Mouse (Mus musculus): ENCODE data around the gene Pbp2.

The Pbp2 gene

DNA sequence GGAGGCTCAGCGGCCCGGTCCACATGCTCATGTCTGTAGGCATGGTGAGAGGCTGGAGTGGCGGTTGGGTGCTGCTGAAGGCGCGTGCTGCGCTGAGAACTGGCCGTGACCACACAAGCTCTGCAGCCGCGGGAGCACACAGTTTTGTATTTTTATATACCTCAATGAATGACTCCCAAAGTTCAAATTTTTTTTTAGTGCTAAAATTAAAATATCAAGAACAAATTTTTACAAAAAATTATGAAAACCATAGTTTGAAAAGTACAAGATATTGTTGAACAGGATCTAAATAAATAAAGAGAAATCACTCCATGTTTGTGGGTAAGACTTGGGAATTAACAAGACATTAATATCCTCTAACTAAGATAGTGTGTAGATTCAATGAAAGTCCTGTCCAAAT, at the start of gene Pbp2:
TSS of gene Pbp2 (minus strand) at position 101 of the 400 bp plus-strand sequence.
- no peak for DNase-seq

DNA sequence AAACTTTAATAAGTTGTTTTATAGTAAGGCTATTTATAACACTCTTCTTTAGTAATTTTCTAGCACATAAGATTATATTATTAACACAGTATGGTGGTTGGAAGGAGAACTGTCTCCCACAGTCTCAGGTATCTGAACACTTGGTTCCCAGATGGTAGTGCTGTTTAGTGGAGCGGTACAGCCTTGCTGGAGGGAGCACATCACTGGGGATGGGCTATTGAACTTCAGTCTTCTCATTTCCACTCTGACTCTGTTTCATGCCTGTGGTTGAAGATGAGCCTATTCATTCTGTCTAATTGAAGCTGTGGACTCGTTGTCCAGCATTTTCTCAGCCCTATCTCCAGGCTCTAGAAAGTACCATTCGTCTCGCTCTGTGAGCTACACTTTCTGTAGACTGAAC, 44.7 kb upstream of the Pbp2 start:
- no peak for DNase-seq

DNA sequence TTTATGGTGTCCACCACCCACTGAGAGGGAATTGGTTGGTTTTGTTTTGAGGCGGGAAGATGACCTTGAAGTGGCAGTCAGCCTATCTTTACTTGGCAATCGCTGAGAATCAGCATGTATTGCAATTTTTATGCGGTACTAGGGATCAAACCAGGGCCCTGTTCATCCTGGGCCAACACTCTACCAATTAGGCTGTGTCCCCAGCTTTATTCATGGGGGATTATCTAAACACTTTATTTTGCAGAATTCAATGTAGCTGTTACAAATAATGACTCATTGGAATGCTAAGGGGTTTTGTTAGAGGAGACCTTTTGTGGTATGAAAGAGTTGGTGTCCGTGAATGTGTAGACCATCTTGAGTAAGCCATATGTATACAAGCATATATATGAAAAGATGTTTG, 42.3 kb upstream of the Pbp2 start:
- no peak for DNase-seq

DNA sequence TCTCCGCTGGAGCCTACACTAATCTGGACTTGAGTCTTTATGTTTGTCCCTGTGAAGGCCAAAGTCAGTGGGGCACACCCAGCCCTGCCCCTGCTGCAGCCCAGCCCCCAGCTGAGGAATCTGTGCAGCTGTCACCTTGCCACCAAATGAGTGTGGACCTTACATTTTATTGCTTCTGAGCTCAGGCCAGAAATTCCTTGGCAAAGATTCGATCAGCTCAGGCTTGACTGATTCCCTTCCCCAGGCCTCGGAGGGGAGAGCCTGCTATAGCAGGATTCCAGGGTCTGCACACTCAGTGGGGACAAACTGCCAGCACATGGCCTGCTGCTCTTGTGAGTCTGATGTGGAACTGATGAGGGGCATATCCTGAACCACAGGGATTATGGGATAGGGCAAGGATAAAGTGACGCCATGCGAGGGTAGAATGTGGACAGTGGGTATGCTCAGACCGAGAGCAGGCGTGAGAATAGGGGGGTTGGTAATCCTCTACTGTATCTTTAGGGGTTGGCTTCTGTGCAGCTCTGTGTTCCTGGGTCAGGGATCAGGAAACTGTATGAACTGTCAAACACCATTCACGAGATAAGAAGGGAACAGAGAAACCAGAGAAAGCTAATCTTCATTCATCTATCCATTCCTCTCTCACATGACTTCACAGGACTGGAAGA, 41.6 kb upstream of the Pbp2 start:
- DNase-seq: no peak

DNA sequence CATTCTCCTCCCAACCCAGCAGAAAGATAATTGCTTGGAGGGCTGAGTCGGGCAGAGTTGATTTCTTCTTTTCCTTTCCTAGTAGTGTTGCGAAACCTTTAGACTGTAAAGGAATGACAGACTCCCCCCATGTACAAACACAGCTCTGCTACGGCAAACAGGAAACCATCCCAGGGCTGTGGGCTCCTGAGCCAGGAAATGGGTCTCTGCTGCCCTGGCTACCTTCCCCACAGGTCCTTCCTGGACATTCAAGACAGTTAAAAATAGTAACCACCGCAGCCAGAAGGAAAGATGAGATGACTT, 30.8 kb upstream of the Pbp2 start:
- DNase-seq: no peak

DNA sequence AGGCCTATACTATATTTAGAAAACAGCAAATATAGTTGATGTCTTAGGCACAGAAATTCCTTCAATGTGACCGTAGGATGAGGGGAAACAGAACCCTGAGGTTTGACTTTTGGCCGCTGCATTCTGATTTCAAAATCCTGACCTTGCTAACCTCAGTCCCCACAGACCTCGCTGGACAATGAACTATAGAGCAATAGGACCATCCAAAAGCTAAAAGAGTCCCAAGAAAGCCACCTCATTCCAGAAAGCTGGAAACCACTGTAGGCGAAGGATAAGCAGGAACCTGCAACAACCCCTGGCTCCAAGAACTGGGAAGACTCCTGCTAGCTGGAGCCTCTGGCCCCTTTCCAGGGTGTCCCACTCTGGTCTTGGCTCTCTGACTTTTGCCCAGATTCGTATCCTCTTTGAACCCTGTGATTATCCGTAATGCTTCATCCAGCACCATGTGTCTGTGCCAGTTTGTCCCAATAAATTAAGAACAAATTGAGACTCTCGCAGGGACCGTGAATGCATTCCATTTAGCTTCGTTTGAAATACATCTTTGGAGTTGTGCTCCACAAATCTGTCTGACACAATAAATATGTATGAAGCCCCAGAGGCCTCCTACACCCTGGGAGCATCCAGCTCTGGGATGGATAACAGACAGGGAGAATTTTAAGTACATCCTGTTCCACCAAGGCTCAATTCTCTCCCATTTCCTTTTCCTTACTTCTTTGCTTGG, 30.3 kb upstream of the Pbp2 start:
- DNase-seq: no peak

DNA sequence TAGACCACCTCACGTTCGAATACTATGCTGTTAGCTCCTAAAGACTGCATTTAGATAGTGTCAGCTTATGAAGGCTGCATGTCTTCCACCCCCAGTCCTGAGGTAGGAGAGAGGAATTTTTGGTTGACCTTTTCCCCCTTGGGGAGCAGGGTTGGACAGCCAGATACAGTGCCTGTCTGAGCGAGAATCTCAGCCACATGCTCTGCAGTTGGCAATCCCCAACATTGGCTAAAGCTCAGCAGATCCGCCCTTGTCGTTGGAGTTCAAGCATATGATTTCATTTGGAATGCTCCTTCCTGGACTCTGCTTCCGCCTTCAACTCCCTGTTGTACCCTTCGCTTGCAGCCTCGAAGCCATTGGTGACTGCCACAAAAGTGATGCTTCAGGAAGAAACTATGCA, 26.2 kb upstream of the Pbp2 start:
- no peak for DNase-seq

DNA sequence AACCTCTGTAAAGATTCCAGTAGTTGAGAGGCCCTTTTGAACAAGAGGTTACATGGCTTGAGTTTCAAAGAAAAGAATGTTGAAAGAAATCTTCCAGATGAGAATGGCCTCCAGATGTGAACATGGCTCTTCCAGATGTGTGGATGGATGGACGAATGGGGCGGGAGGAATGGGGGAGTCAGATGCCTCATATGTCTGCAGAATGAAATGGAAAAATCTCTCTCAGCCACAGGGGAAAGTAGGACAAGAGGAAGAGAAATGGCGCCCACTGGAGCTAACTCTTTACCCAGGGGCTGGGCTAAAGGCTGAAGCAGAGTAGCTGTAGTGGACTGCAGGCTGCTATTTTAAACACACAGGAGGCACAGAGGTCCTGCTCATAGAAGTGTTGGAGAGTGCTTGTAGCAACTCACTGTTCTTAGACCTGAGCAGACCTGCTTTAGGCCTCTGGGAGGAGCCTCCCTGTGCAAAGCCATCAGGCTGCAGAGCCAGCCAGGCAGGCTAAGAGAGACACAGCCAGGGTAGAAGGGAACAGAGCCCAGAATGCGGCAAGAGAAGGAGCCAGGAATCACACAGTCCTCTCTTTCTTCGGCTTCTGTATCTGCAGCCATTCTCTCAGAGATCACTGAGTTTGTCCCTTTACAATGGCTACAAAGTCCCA, 23.9 kb upstream of the Pbp2 start:
- DNase-seq: no peak

DNA sequence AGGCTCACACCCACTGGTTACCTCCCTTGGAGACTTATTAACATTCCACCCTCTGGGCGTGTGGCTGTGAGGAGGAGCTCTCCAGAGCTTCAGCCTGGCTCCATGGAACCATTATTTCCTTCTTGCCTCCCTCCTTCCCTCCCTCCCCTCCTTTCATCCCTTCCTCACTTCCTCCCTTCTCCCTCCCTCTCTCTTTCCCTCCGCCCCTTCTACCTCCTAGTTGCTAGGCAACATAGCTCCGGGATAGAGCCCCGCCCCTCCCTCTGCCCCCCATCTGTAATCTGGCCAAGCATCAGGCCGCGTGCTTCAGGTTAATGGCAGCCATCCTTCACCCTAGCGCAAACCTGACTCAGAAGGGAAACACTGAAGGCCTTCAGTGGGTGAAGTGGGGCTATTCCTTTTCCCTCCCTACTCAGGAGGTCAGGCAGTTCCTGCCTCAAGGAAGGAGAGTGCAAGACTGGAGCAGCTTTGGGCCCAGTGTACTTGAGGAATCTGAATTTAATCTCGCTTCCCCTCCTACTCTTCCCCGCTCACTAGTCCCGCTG, 22.6 kb upstream of the Pbp2 start:
- no peak for DNase-seq

DNA sequence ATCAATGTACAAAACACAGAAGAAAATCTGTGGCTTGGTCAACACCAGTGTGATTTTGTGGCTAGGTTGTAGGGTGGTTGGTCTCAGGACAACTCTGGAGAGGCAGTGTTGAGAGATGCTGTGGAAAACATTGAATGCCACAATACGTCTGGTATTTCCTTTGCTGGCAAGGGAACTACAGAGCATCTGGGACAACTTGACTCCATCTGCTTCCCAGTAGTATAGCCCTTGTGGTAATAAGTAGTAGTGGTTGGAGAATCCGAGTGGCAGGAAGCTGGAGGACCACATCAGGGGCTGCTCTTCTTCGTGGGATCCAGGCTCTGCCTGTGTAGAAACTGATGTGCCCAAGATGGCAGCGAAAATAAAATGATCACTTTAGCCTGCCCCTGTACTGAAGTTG, 21.7 kb upstream of the Pbp2 start:
- no peak for DNase-seq

DNA sequence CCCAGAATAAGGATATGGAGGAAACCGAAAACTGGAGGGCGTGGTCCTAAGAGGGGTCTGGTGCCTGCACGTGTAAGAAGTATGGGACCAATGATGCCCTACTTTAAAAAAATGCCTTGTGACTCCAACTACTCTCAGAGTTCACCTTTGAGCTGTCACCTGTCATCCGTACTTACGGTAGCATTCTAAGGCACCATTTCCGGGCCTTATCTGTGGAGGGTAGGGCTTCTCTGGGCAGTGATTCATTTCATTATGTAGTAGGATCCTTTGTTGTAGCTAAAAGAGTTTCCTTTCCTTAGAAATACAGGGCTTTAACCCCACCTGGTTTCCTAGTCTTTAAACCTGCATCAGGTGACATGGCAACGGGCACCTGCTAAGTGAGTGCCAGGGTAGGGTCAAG, 16.6 kb upstream of the Pbp2 start:
- no peak for DNase-seq

DNA sequence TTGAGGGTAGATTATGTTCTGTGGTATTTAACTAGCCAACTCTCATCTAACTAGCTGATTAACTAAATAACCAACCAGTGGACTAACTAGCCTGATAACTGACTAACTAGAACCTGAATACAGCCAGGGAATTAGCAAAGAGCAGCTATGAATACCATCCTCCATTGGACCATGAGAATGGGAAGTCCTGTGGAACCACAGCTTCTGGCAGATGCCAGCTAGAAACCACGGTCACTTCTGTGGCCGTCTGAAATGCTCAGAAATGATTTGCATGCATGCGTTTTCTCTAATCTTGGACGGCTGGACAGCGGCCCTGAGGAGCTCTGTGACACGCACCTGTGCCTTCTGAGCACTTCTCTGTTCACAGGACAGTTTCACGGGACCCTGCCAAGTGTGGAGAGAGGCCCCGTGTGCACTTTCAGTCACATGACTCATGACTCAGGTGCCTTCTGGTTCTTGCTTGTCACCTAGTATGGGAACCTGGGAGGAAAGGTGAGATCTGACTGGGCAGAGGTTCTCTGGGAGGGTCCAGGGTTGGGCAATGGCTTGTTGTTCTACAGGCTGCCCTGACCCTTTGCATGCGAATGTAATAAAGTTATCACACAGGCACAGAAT, 14.6 kb upstream of the Pbp2 start:
- no peak for DNase-seq

DNA sequence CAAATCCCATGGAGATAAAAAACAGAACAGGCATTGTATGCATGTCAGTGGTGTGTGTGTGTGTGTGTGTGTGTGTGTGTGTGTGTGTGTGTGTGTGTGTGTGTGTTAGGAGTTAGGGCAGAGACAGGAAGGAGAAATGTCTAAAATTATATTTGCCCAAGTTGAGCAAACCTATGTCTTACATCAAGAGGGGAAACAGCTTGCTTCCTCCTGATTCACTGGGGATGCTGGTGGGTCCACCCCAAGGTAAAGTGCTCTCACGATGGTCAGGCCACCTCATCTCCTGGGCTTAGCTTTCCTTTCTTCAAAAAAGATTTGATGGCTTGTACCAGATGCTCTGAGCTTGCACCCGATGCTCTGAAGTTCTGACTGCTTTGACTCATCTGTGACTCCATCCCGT, 13.9 kb upstream of the Pbp2 start:
- no peak for DNase-seq

DNA sequence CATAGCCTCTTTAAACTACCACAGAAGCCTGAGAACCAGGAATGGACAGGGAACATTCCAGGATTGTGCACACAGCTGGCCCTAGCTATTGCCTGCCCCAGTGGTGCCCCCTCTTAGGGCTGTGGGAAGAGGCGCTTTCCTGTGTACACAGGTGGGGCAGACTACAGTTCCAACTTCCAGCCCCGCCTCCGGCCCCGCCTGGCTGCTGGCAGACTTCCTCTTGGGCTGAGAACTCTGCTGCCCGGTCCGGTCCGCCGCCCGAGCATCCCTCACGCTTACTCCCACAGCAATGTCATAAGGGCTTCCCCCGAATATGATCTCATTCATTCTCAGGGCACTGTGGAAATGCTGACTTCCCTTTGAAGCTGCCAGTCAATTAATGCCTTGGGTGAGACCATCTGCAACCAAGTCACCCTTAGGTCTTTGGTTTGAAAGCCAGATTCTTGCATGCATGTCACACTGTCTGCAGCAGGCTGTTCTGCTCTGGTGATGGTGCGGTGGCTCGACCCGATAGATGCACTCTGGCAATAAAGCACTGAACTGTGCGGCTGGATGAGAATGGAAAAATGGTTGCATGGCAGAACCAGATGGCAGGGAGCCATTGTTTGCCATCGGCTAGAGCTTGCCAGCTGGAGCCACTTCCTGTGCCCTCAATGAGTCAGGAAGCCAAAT, 13.2 kb upstream of the Pbp2 start:
- no peak for DNase-seq

DNA sequence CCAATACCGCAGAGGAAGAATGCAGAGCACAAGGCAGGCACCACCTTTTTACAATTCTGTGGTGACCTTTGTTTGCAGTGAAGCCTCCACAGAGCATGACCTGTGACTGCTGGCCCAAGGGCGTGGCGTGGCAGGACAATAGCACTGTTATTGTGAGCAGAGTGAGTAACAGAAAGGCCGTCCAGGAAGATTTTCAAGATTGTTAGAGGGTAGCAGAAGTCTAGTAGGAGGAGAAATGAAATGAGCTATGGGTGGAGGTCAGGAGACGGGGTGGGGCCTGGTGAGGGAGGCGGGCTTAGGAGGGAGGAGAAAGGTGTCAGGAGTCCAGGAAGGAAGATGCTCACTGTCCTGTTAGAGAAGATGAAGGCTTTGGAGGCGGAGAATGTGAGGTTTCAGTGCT, 12.5 kb upstream of the Pbp2 start:
- no peak for DNase-seq

DNA sequence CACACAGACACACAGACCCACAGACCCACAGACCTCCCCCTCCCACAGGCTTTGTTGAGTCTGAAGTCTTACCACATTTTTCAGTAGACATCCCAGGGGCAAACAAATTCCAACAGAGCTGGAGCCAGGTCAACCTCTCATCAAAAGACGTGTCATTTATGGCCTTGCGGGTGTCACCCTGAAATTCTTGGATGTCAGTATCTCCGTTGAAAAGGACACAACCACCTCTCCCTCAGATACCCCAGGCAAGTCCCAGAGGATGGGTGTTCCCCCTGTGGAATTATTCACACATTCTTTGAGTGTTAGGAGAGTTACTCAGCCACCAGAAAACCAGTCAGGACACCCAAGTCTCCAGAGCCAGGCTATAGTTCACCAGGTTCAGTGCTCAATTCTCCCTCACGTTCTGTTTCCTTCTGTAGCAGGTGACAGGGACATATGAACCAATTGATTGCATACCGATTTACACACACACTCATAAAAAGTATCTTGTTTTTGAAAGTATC, 9.3 kb upstream of the Pbp2 start:
- DNase-seq: no peak

DNA sequence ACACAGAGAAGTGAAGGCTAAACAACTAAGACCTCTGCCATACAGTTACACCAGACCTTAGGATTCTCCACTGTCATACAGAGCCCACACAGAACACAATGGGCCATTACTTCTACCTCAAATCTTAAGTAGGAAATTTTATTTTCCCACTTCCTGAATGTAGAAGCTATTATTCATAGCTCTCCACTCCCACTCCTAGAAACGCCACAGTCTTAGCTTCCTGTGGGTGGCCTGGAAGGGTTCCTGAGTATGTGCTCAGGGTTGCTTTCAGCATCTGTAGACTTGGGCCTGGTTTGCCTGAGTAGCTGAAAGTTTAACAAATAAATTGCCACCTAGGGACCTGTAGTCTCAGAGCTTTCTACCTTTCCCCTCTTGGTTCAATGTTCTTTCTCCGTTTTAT, 5.9 kb upstream of the Pbp2 start:
- no peak for DNase-seq

DNA sequence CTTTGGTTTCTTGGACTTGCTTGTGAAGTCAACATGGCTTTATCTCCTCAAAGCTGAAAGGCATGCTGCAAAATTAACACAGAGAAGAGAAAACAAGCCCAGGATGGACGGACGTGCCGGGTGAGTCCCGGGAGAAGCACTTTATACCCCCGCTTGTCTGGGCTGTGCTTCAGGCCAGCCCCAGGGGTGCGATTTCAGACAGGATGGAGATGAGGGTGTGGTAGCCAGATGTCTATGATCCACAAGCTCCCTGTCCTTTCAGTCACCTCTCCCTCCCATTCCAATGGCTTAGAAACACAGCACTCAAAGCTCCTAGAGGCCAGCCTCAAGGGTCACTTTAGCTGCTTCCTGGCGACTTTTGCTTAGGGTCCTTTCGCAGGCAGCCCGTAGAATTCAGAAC, 3.8 kb upstream of the Pbp2 start:
- no peak for DNase-seq

DNA sequence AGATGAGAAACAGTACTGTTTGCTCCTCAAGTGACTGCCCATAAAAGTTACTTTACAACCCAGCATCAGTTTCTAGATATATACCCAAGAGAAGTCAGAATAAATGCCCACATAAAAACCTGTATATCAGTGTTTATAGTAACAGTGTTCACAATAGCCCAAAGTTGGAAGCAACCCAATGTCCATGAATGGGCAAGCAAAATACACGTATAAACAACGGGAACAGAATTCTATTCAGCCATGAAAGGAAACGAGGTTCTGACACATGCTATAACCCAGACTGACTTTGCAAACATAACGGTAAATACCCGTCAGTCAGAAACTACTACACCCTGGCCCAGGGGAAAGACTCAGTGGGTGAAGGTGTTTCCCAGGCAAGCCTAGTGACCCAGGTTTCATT, 1.8 kb upstream of the Pbp2 start:
- DNase-seq: no peak

DNA sequence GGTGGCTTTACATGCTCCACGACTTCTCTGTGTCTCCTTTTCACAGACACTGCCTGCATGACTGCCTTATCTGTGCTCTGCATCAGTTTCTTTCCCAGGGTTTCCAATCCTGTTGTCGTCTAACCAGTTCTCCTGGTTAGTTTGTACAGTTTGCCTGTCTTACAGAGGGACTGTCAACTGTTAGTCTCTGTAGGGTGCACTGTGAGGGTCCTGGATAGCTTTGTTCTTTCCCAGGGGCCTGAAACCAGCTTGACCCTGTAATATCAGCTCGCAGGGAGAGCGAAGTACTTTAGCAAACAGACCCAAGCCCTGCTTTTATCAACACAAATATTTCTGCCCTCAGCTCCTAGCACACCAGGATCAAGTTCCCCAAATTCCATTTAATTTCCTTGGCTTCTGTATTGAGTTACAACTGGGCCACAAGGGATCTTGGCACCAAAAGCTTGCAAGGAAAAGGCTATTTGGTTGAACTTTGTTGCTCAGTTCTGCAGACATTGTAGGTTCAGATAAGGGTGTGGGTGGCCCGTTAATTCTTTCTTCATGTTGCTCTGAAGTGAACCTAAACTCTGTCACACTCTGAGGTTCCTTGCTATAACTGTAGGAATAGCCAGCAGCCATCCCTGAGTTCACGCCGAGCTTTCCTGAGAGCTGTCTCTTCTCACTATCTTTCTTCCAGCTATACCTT, 5.5 kb downstream of the Pbp2 start:
- DNase-seq: no peak

DNA sequence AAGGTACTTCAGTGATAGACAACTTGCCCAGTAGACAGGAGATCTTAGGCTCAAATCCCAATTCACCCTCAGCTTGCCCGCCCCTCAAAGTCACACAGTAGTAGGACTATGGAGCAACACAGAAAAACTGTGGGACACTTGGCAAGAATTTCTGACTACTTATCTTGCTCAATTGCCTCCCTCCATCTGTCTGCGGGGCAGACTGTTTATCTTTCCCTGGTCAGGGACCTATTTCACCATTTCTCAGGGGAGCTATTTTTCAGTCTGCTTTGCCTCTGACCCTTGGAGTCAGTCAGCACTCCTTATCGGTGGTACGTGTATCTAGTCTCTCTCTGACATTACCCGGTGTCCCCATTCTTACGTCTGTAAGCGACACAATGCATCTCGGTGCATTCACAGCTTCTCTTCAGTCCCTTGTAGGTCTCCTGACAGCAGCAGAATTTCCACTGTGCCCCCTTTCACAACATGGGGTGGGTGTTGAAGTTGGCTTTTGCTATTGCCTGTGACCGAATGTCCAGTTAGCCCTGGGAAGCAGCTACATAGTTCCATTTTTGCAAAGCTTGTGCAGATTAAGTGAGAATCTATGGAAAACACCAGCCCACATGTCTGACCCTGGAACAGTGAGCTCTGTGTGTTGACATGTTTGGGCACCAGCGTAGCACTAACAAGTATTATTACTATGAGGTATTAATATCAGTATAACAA, 7.6 kb downstream of the Pbp2 start:
- no peak for DNase-seq

DNA sequence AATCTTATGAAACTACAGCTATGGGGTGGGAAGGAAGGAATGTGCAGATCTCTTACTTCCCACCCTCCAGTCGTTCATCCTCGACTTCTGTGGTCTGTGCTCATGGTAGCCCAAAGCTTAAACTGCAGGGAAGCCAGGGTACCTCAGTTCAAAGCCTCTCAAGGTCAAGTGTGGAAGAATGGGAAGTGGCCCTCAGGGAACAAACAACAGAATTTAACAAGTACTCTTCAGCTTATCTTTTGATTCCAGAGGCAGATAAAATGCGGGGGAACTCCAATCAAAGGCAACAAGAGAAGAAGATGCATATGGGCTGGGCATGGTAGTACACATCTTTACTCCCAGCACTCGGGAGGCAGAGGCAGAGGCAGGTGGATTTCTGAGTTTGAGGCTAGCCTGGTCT, 9.7 kb downstream of the Pbp2 start:
- no peak for DNase-seq
